Mouse (Mus musculus) MEL (cell line): ENCODE results near the gene Mettl27. TPM values are rescaled to one million over a fixed set of nuclear protein-coding genes. Genes with fewer than 3 reads are reported as not detected.

Experiments
- DNase-seq: peaks from one replicate; pipeline ENCODE4 v3.0.0; 2011; ENCODE audit warnings: low read depth, low spot score
- H3K27ac ChIP-seq: 2 replicates; pipeline ENCODE4 v1.5.1; 2012; ENCODE audit warnings: low read depth, mild to moderate bottlenecking, control low read depth, low read length, moderate library complexity; ENCODE audit not compliant: control insufficient read depth
- H3K27me3 ChIP-seq, 2 experiments: fragments of 150-350 bp in 1 of 2; sonication (generic) in 1 of 2; 2 replicates each; pipeline ENCODE4 v1.6.1; 2012; ENCODE audit warnings: low read length in 2 of 2, mild to moderate bottlenecking in 2 of 2, improper control_type of control experiment in 1 of 2, moderate library complexity in 1 of 2; ENCODE audit not compliant: insufficient read depth in 2 of 2, control insufficient read depth in 1 of 2
- H3K36me3 ChIP-seq, 2 experiments: 2 replicates each; pipeline ENCODE4 v1.6.1; 2012 to 2014; ENCODE audit warnings: low read length in 2 of 2, improper control_type of control experiment in 1 of 2, inconsistent platforms in 1 of 2, mild to moderate bottlenecking in 1 of 2; ENCODE audit not compliant: insufficient read depth in 2 of 2, control insufficient read depth in 1 of 2
- H3K4me1 ChIP-seq, 2 experiments: fragments of 150-350 bp in 1 of 2; sonication (generic) in 1 of 2; 2 replicates each; pipeline ENCODE4 v1.6.1; 2012; ENCODE audit warnings: low read length in 2 of 2, improper control_type of control experiment in 1 of 2, mild to moderate bottlenecking in 1 of 2; ENCODE audit not compliant: insufficient read depth in 2 of 2, control insufficient read depth in 1 of 2
- H3K4me3 ChIP-seq, 2 experiments: fragments of 150-350 bp in 1 of 2; sonication (generic) in 1 of 2; 2 replicates each; pipeline ENCODE4 v1.5.1; 2012; ENCODE audit warnings: low read depth in 2 of 2, low read length in 2 of 2, mild to moderate bottlenecking in 2 of 2, moderate library complexity in 2 of 2, control low read depth in 1 of 2, improper control_type of control experiment in 1 of 2; ENCODE audit not compliant: control insufficient read depth in 1 of 2, insufficient read depth in 1 of 2
- H3K79me2 ChIP-seq: 2 replicates; pipeline ENCODE4 v1.6.1; 2012; ENCODE audit warnings: mild to moderate bottlenecking, low read length, moderate library complexity; ENCODE audit not compliant: control insufficient read depth, poor library complexity, insufficient read depth
- H3K9ac ChIP-seq: 2 replicates; pipeline ENCODE4 v1.6.1; 2012; ENCODE audit warnings: low read depth, mild to moderate bottlenecking, control low read depth, low read length, moderate library complexity; ENCODE audit not compliant: control insufficient read depth, poor library complexity, severe bottlenecking
- H3K9me3 ChIP-seq: fragments of 150-350 bp; sonication (generic); replicated peaks from 2 replicates; pipeline ENCODE4 v1.6.1; 2012; ENCODE audit warnings: mild to moderate bottlenecking, low read length, improper control_type of control experiment, moderate library complexity; ENCODE audit not compliant: insufficient read depth
- CHD2 ChIP-seq: IDR thresholded peaks from 2 replicates; pipeline ENCODE4 v1.6.1; 2011; ENCODE audit warnings: low read length, improper control_type of control experiment
- CTCF ChIP-seq, 3 experiments: IDR thresholded peaks in 2 of 3; conservative IDR thresholded peaks in 1 of 3; 2 replicates each; pipeline ENCODE4 v1.5.1; 2011 to 2012; ENCODE audit warnings: low read length in 3 of 3, low read depth in 2 of 3, mild to moderate bottlenecking in 2 of 3, improper control_type of control experiment in 1 of 3, inconsistent platforms in 1 of 3, mixed read lengths in 1 of 3, moderate library complexity in 1 of 3; ENCODE audit not compliant: control insufficient read depth in 1 of 3, insufficient read depth in 1 of 3, poor library complexity in 1 of 3, severe bottlenecking in 1 of 3
- E2F4 ChIP-seq: IDR thresholded peaks from 2 replicates; pipeline ENCODE4 v1.6.1; 2011; ENCODE audit warnings: low read depth, low read length, improper control_type of control experiment, borderline replicate concordance
- ELF1 ChIP-seq: IDR thresholded peaks from 2 replicates; pipeline ENCODE4 v1.6.1; 2014; ENCODE audit warnings: low read depth, mild to moderate bottlenecking, inconsistent platforms, low read length, improper control_type of control experiment, moderate library complexity
- EP300 ChIP-seq, 2 experiments: IDR thresholded peaks; 2 replicates each; pipeline ENCODE4 v1.6.1; 2011; ENCODE audit warnings: improper control_type of control experiment in 2 of 2, low read length in 2 of 2, low read depth in 1 of 2, mild to moderate bottlenecking in 1 of 2
- MEF2A ChIP-seq: IDR thresholded peaks from 2 replicates; pipeline ENCODE4 v1.6.1; 2014; ENCODE audit warnings: low read depth, mild to moderate bottlenecking, inconsistent platforms, low read length, improper control_type of control experiment; ENCODE audit not compliant: poor library complexity, insufficient replicate concordance, severe bottlenecking; ENCODE audit errors: extremely low read depth
- MYB ChIP-seq: IDR thresholded peaks from 2 replicates; pipeline ENCODE4 v1.6.1; 2011; ENCODE audit warnings: mild to moderate bottlenecking, low read depth, low read length, improper control_type of control experiment
- NELFE ChIP-seq: IDR thresholded peaks from 2 replicates; pipeline ENCODE4 v1.6.1; 2011; ENCODE audit warnings: low read depth, low read length, improper control_type of control experiment
- NRF1 ChIP-seq: IDR thresholded peaks from 2 replicates; pipeline ENCODE4 v1.6.1; 2014; ENCODE audit warnings: low read depth, mild to moderate bottlenecking, inconsistent platforms, low read length, improper control_type of control experiment, moderate library complexity; ENCODE audit not compliant: poor library complexity, insufficient read depth, severe bottlenecking
- RCOR1 ChIP-seq: IDR thresholded peaks from 2 replicates; pipeline ENCODE4 v1.6.1; 2012; ENCODE audit warnings: low read depth, mild to moderate bottlenecking, inconsistent platforms, low read length, improper control_type of control experiment
- SMC3 ChIP-seq: IDR thresholded peaks from 2 replicates; pipeline ENCODE4 v1.6.1; 2011; ENCODE audit warnings: low read depth, low read length, improper control_type of control experiment
- TAL1 ChIP-seq: IDR thresholded peaks from 2 replicates; pipeline ENCODE4 v1.6.1; 2012; ENCODE audit warnings: mild to moderate bottlenecking, inconsistent platforms, low read length, moderate library complexity, mixed read lengths
- TCF12 ChIP-seq: IDR thresholded peaks from 2 replicates; pipeline ENCODE4 v1.6.1; 2014; ENCODE audit warnings: low read depth, mild to moderate bottlenecking, inconsistent platforms, low read length, improper control_type of control experiment, moderate library complexity
- UBTF ChIP-seq: IDR thresholded peaks from 2 replicates; pipeline ENCODE4 v1.6.1; 2012; ENCODE audit warnings: low read depth, mild to moderate bottlenecking, inconsistent platforms, low read length, improper control_type of control experiment, moderate library complexity, borderline replicate concordance; ENCODE audit not compliant: insufficient read depth
- ZC3H11A ChIP-seq: IDR thresholded peaks from 2 replicates; pipeline ENCODE4 v1.6.1; 2012; ENCODE audit warnings: low read depth, mild to moderate bottlenecking, inconsistent platforms, low read length, improper control_type of control experiment
- ZNF384 ChIP-seq: IDR thresholded peaks from 2 replicates; pipeline ENCODE4 v1.6.1; 2012; ENCODE audit warnings: low read depth, mild to moderate bottlenecking, inconsistent platforms, low read length, improper control_type of control experiment
- polyA plus RNA-seq, 2 experiments: library from polyadenylated mRNA; stranded (reverse) in 1 of 2; unstranded in 1 of 2; fragments of >175 nt in 1 of 2; fragments of >200 nt in 1 of 2; gene quantifications; 2 replicates each; pipeline versions ENCODE4 v1.2.1 to v1.2.4; 2012; ENCODE audit warnings: low replicate concordance in 2 of 2, low read depth in 1 of 2; ENCODE audit not compliant: insufficient read length in 2 of 2, insufficient read depth in 1 of 2, missing spikeins in 1 of 2
- total RNA-seq: library from RNA; depleted of rRNA; stranded (reverse); fragments of 300-350 nt; gene quantifications from 2 replicates; pipeline ENCODE4 v1.2.3, GENCODE M21; 2012

Mettl27 gene
- total and polyA plus RNA-seq, 3 experiments: 0.96 to 3.1 TPM; not detected in 1

DNA sequence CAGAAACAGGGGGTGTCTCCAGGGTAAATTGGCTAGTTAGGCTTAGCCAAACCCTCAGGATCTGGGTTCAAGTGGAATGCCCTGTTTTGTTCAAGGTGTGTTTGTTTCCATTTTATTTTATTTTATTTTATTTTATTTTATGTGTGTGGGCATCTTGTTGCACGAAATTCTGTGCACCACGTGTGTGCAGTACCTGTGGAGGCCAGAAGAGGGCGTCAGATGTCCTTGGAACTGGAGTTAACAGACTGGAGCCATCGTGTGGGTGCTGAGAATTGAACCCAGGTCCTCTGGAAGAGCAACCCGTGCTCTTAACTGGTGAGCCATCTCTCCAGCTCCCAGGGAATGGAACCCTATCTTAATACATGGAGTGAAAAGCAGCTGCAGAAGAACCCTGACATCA lies 39.5 kb upstream of the Mettl27 start:
- H3K9me3 ChIP-seq: no peaks in the 10 kb centered on the region
- no peak overlapping the region for H3K9ac ChIP-seq
- H3K79me2 ChIP-seq: no peaks in the 10 kb centered on the region
- no peak overlapping the region for H3K27ac ChIP-seq
- no peak overlapping the region for H3K4me3 ChIP-seq
- no peak for DNase-seq
- peaks cover 3% of the 10 kb centered on the region in 2 experiments for H3K27me3 ChIP-seq
- H3K36me3 ChIP-seq: no peaks in the 10 kb centered on the region
- TF ChIP-seq CHD2 (no peak), CTCF (IDR thresholded peaks at IDR 0.05 in 2 of 3, conservative IDR thresholded peaks at IDR 0.05 in 1 of 3; ENCODE audit: control insufficient read depth in 1 of 3, insufficient read depth in 1 of 3, low read depth in 2 of 3, low read length in 3 of 3, poor library complexity in 1 of 3, severe bottlenecking in 1 of 3) (peak in 1 of 3 experiments; percentile 30; a peak in 3 of 6 replicates)
- H3K4me1 ChIP-seq: no peaks in the 10 kb centered on the region

DNA sequence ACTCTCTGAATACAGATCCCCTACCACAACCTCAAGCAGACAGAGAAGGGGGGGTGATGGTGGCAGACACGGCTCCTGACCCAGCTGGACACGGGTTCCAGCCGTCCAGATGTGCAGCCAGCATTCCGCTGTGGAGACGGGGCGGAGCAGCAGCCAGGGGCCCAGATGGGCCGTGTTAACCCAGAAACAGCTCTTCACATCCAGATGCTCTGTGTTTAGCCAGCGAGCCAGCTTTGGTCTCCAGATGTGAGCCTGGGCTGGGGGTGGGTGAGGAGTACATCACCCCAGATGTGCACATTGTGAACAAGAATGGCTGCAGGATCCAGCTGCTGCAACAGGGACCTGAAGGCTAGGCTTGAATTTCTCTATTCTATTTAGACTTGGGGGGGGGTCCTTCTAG lies 36.9 kb upstream of the Mettl27 start:
- H3K27me3 ChIP-seq: peaks cover 2 to 7% of the 10 kb centered on the region in 2 experiments; a peak in 3 of 4 replicates
- H3K4me1 ChIP-seq: no peaks in the 10 kb centered on the region
- H3K4me3 ChIP-seq: no peak overlapping the region
- no peaks in the 10 kb centered on the region for H3K9me3 ChIP-seq
- no peaks in the 10 kb centered on the region for H3K36me3 ChIP-seq
- H3K79me2 ChIP-seq: no peaks in the 10 kb centered on the region
- no peak for TF ChIP-seq ELF1
- TF ChIP-seq CTCF (IDR thresholded peaks at IDR 0.05 in 2 of 3, conservative IDR thresholded peaks at IDR 0.05 in 1 of 3; ENCODE audit: control insufficient read depth in 1 of 3, insufficient read depth in 1 of 3, low read depth in 2 of 3, low read length in 3 of 3, poor library complexity in 1 of 3, severe bottlenecking in 1 of 3): no peak
- no peak for TF ChIP-seq E2F4
- TF ChIP-seq NRF1: no peak
- no peak for TF ChIP-seq RCOR1
- no peak for TF ChIP-seq ZNF384
- TF ChIP-seq TAL1: no peak
- TF ChIP-seq EP300 (IDR thresholded peaks at IDR 0.05; ENCODE audit: low read depth in 1 of 2, low read length in 2 of 2): no peak
- no peak for TF ChIP-seq MEF2A
- TF ChIP-seq TCF12: no peak
- no peak overlapping the region for H3K9ac ChIP-seq
- DNase-seq: no peak
- H3K27ac ChIP-seq: no peak overlapping the region

DNA sequence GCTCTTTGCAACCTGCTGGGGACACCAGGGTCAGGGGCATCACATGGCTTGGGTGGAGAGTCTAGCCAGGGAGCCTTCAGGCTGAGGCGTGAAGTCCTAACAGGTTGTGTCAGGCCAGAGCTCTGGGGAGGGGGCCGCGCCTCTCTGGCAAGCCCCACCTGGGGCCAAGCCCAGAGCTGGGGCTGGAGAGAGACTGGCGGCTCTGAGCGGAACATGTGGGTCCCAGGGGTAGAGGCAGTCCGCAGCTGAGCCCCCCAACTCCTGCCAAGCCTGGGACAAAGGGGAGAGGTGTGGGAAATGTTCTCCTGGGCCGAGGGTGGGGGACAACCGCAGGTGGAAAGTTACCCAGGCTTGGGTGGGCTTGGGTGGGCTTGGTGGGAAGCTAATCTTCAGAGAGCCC lies 35.2 kb upstream of the Mettl27 start:
- no peaks in the 10 kb centered on the region for H3K79me2 ChIP-seq
- H3K9me3 ChIP-seq: no peaks in the 10 kb centered on the region
- no peaks in the 10 kb centered on the region for H3K36me3 ChIP-seq
- TF ChIP-seq TAL1 (no peak), ELF1 (no peak), MYB (no peak), ZC3H11A (no peak), SMC3 (no peak), RCOR1 (no peak), NELFE (no peak), UBTF (no peak)
- no peaks in the 10 kb centered on the region for H3K4me1 ChIP-seq
- H3K4me3 ChIP-seq: no peak overlapping the region
- H3K27ac ChIP-seq: no peak overlapping the region
- no peak overlapping the region for H3K9ac ChIP-seq
- DNase-seq: no peak
- H3K27me3 ChIP-seq: peaks cover 2 to 7% of the 10 kb centered on the region in 2 experiments; a peak in 3 of 4 replicates
